Mouse (Mus musculus) lung, embryonic 14.5 days (tissue): Measurements from ENCODE around the gene Slc25a13. TPM values are rescaled to one million over a fixed set of nuclear protein-coding genes. Genes with fewer than 3 reads are reported as not detected.
"Not testable (repeated sequence)": the region's sequence is repeated elsewhere in the genome, so short reads cannot be mapped to it uniquely, and the experiment has no call there.

Experiments
- ATAC-seq: fragments of 200-750 bp; cut with Nextera tagmentation; 2 replicates; pipeline ENCODE4 v1.8.0; 2017; ENCODE audit warnings: mild to moderate bottlenecking, moderate TSS enrichment, moderate library complexity; ENCODE audit not compliant: insufficient read depth
- DNase-seq: peaks from one replicate; pipeline ENCODE4 v3.0.0-alpha.2; 2015
- H3K27ac ChIP-seq: fragments of 300-500 bp; sonication (generic); 2 replicates; pipeline ENCODE4 v1.5.1; 2014; ENCODE audit warnings: low read depth, mild to moderate bottlenecking, moderate library complexity
- H3K27me3 ChIP-seq: fragments of 300-500 bp; sonication (generic); 2 replicates; pipeline ENCODE4 v1.6.1; 2014; ENCODE audit warnings: low read length, control low read depth; ENCODE audit not compliant: insufficient read depth
- H3K36me3 ChIP-seq: fragments of 300-500 bp; sonication (generic); 2 replicates; pipeline ENCODE4 v1.6.1; 2014; ENCODE audit warnings: control low read depth; ENCODE audit not compliant: insufficient read depth
- H3K4me1 ChIP-seq: fragments of 300-500 bp; sonication (generic); 2 replicates; pipeline ENCODE4 v1.6.1; 2014; ENCODE audit warnings: antibody characterized with exemption, control low read depth; ENCODE audit not compliant: insufficient read depth
- H3K4me2 ChIP-seq: fragments of 300-500 bp; sonication (generic); 2 replicates; pipeline ENCODE4 v1.6.1; 2014; ENCODE audit warnings: mild to moderate bottlenecking
- H3K4me3 ChIP-seq: fragments of 300-500 bp; sonication (generic); 2 replicates; pipeline ENCODE4 v1.5.1; 2014; ENCODE audit warnings: low read depth, low read length
- H3K9ac ChIP-seq: fragments of 300-500 bp; sonication (generic); 2 replicates; pipeline ENCODE4 v1.6.1; 2014
- H3K9me3 ChIP-seq: fragments of 300-500 bp; sonication (generic); 2 replicates; pipeline ENCODE4 v1.6.1; 2016; ENCODE audit warnings: low read depth, low read length, control low read depth
- CTCF ChIP-seq: IDR thresholded peaks from 2 replicates; pipeline ENCODE4 v1.5.1; 2016; ENCODE audit warnings: antibody characterized with exemption, low read depth
- WGBS: fragments of 180-500 bp; shearing (Covaris S2); extraction: QIAGEN DNeasy Blood & Tissue Kit; methylation state at CpG from one replicate; pipeline ENCODE4 v1.1.7; 2014; 5-methylcytosine and 5-hydroxymethylcytosine counted together
- polyA plus RNA-seq: library from polyadenylated mRNA; unstranded; fragments of >200 nt; fragmentation: Nextera tagmentation; extraction: Ambion mirVana; gene quantifications from 2 replicates; pipeline ENCODE4 v1.2.1, GENCODE M21; 2014

Gene Slc25a13
- polyA plus RNA-seq, 1 experiment from 2014 or later, result 33.6 TPM

DNA sequence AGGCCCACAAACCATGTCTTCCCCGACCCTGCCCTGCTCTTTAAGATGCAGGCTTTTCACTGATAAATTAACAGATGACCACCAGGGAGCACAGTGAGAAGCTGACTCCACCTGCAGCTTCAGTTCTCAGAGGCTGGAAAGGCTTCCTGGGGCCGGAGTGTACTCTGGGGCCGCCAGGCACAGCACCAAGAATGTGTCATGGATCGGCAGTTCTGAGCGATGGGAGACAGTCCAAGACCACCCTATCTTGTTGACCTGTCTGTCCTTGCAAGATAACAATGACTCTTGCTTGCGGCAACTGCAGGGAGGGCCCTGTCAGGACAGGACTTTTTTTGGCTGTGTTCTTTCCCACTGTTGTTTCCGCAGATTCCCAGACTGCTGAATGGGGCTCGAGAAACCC is 33.4 kb downstream of the Slc25a13 start:
- H3K9me3 ChIP-seq, result no peaks in the 10 kb centered on the region
- DNase-seq (no peak), ATAC-seq (0 out of 2 replicates have a peak, but pooled peaks have one; percentile 44)
- no peaks in the 10 kb centered on the region for H3K27me3 ChIP-seq
- 0 out of 2 replicates have a peak, but pooled peaks cover 4% of the 10 kb centered on the region for H3K36me3 ChIP-seq
- no peak for TF ChIP-seq CTCF
- H3K4me2 ChIP-seq, result no peak overlapping the region
- no peak overlapping the region for H3K9ac ChIP-seq
- WGBS, result 27% methylated on average over 8 of the region's 8 CpGs
- no peak overlapping the region for H3K27ac ChIP-seq
- H3K4me1 ChIP-seq, result 0 out of 2 replicates have a peak, but pooled peaks cover 7% of the 10 kb centered on the region
- no peak overlapping the region for H3K4me3 ChIP-seq

DNA sequence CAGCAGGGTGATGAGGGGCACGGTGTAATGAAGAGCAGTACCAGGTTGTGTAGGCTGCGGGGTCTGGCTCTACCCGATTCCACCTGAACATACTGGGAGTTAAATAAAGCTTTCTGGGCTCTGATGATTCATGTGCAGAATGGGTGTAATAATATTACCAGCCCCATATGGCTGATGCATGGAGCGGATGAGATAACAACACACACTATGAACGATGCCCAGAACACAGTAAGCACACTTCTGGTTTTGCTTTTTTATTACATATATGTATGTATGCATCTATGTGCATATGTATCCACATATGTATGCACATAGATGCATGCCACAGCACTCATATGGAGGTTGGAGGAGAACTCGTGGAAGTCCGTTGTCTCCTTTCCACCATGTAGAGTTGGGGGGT is 34.8 kb downstream of the Slc25a13 start:
- no peaks in the 10 kb centered on the region for H3K27me3 ChIP-seq
- H3K9ac ChIP-seq, result no peak overlapping the region
- H3K4me3 ChIP-seq, result no peak overlapping the region
- no peak overlapping the region for H3K4me2 ChIP-seq
- H3K36me3 ChIP-seq, result 0 out of 2 replicates have a peak, but pooled peaks cover 5% of the 10 kb centered on the region
- TF ChIP-seq CTCF, result no peak
- ATAC-seq (no peak), DNase-seq (no peak)
- H3K9me3 ChIP-seq, result no peaks in the 10 kb centered on the region
- no peak overlapping the region for H3K27ac ChIP-seq
- WGBS, result 93% methylated on average over 7 of the region's 7 CpGs
- 0 out of 2 replicates have a peak, but pooled peaks cover 7% of the 10 kb centered on the region for H3K4me1 ChIP-seq

DNA sequence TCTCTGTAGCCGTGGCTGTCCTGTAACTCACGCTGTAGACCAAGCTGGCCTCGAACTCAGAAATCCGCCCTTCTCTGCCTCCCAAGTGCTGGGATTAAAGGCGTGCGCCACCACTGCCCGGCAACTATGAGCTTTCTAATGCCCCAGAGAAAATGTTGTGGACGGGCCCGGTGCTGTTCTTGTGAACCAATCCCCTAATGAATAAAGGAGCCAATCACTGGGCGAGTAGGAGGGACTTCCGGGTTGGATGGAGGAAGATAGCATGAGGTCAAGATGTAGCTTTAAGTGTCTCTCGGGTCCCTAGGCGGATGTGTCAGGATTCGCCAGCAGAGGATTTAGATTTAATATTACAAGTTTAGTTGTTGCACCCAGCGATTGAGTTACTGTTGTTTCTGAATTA is 38.6 kb downstream of the Slc25a13 start:
- not testable (repeated sequence) for H3K27me3 ChIP-seq, H3K27ac ChIP-seq, H3K9me3 ChIP-seq, ATAC-seq, H3K36me3 ChIP-seq, H3K4me2 ChIP-seq, H3K4me1 ChIP-seq, DNase-seq, H3K4me3 ChIP-seq, H3K9ac ChIP-seq
- WGBS, result 93% methylated on average over 15 of the region's 15 CpGs

DNA sequence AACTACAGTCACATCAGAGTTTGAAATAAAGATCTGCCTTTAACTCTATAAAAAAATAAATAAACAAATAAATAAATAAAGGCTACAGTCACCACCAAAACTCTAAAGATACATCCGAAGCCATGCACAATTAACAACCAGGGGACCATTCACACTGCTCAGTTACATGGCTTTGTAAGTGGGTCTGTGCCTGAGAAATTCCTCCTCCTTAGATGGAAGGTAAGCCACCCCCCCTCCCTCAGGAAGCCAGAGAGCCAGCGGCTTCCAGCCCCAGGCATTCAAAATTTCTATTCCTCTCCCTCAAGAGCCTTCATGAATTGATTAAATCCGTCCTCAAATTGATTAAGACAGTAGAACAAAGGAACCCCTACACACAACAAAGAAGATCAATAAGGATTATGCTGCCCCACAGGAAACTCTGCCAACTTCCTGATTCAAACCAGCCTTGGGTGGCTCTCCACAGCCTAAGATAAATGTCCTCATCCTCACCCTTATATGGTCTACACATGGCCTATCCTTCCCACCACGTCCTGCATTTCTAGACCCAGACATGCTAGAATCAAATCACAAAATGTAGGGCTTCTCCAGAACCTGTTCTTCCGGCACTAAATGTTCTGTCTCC is 41.5 kb downstream of the Slc25a13 start:
- Histone ChIP-seq H3K4me3 (no peak overlapping the region), H3K36me3 (0 out of 2 replicates have a peak, but pooled peaks cover 5% of the 10 kb centered on the region), H3K9ac (no peak overlapping the region), H3K27me3 (no peaks in the 10 kb centered on the region), H3K9me3 (no peaks in the 10 kb centered on the region), H3K27ac (no peak overlapping the region), H3K4me1 (no peaks in the 10 kb centered on the region), H3K4me2 (no peak overlapping the region)
- WGBS, result 73% methylated on average over 5 of the region's 5 CpGs
- no peak for ATAC-seq
- TF ChIP-seq CTCF, result no peak
- no peak for DNase-seq

GRCm38 (mm10) chr6:6173935-6174561 is 42.9 kb downstream of the Slc25a13 start:
- DNase-seq, result no peak
- 0 out of 2 replicates have a peak, but pooled peaks cover 5% of the 10 kb centered on the region for H3K36me3 ChIP-seq
- no peak overlapping the region for H3K9ac ChIP-seq
- H3K4me3 ChIP-seq, result no peak overlapping the region
- WGBS, result 29% methylated on average over 9 of the region's 9 CpGs
- H3K4me2 ChIP-seq, result no peak overlapping the region
- no peak overlapping the region for H3K27ac ChIP-seq
- H3K27me3 ChIP-seq, result no peaks in the 10 kb centered on the region
- no peaks in the 10 kb centered on the region for H3K4me1 ChIP-seq
- ATAC-seq, result peak; percentile 24; the same call in 1 of the 2 replicates
- no peak for TF ChIP-seq CTCF
- no peaks in the 10 kb centered on the region for H3K9me3 ChIP-seq

GRCm38 (mm10) chr6:6173166-6173934 is 43.6 kb downstream of the Slc25a13 start:
- no peaks in the 10 kb centered on the region for H3K9me3 ChIP-seq
- H3K36me3 ChIP-seq, result no peaks in the 10 kb centered on the region
- H3K4me1 ChIP-seq, result no peaks in the 10 kb centered on the region
- 48% methylated on average over 15 of the region's 15 CpGs for WGBS
- no peak for ATAC-seq
- H3K4me2 ChIP-seq, result no peak overlapping the region
- no peak overlapping the region for H3K9ac ChIP-seq
- no peaks in the 10 kb centered on the region for H3K27me3 ChIP-seq
- no peak for TF ChIP-seq CTCF
- DNase-seq, result no peak
- no peak overlapping the region for H3K4me3 ChIP-seq
- no peak overlapping the region for H3K27ac ChIP-seq
